Mouse (Mus musculus): ENCODE results near the gene Mup5.
"Not testable (repeated sequence)": the region's sequence is repeated elsewhere in the genome, so short reads cannot be mapped to it uniquely, and the experiment has no call there.

DNA sequence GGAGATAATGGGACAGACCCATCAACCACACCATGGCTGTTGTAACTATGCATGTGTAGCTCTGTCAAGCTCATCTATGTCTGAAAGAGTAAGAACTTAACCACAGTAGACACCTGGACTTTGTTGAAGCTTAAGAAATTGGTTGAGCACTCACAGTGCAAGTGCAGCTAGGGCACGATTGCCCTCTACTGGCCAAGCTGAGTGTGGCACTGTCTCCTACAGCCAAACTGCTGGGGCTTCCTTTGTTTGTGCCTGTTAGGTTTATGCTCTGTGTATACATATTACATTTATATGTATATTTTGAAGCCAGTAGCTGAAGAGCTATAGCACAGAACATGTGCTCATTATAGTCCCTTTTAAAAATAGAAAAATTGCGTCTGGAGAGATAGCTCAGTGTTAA is 23.8 kb downstream of the Mup5 start:
- not testable (repeated sequence) for TF ChIP-seq CHD2 (IDR thresholded peaks at IDR 0.05; ENCODE audit: low read depth, low read length); MAFK (IDR thresholded peaks at IDR 0.05; ENCODE audit: insufficient read depth, low read depth, low read length); ZNF384 (IDR thresholded peaks at IDR 0.05; ENCODE audit: low read depth, low read length); HCFC1 (IDR thresholded peaks at IDR 0.05; ENCODE audit: borderline replicate concordance, insufficient read depth, low read length)
- peak; percentile 21; the same call in 1 of the 2 replicates for TF ChIP-seq ZC3H11A (IDR thresholded peaks at IDR 0.05; ENCODE audit: borderline replicate concordance, low read depth, low read length)

All from ES-E14 (cell line).